Mouse (Mus musculus): ENCODE data around the gene Igsf9. TPM values are rescaled to one million over a fixed set of nuclear protein-coding genes. Genes with fewer than 3 reads are reported as not detected.

The Igsf9 gene
- polyA plus RNA-seq, 2 experiments: 29.6 to 62.0 TPM

- no peak for TF ChIP-seq POLR2A (IDR thresholded peaks at IDR 0.05; ENCODE audit: borderline replicate concordance, extremely low read depth, insufficient read depth, insufficient read length)
- ATAC-seq (ENCODE audit: low FRiP score, low read depth) (no peak), DNase-seq (ENCODE audit: low spot score) (peak; percentile 55)
- H3K36me3 ChIP-seq (ENCODE audit: control insufficient read depth, insufficient read depth, low read length): no peaks in the 10 kb centered on the region
- no peak overlapping the region for H3K9ac ChIP-seq (ENCODE audit: low read depth, low read length, severe bottlenecking)
- no peaks in the 10 kb centered on the region for H3K9me3 ChIP-seq (ENCODE audit: control insufficient read depth, low read length)
- H3K4me2 ChIP-seq (replicated peaks; ENCODE audit: low read depth, low read length, severe bottlenecking): no peak overlapping the region
- no peaks in the 10 kb centered on the region for H3K27me3 ChIP-seq (ENCODE audit: control insufficient read depth, insufficient read depth, low read length)
- no peak overlapping the region for H3K27ac ChIP-seq (replicated peaks; ENCODE audit: low read depth, low read length)
- WGBS: 48% methylated on average over 6 of the region's 6 CpGs
- no peaks in the 10 kb centered on the region for H3K4me1 ChIP-seq (ENCODE audit: control insufficient read depth, insufficient read depth, low read length)
- no peak overlapping the region for H3K4me3 ChIP-seq (replicated peaks; ENCODE audit: low read length)
Observed at GRCm38 (mm10) chr1:172436785-172437184, 44.8 kb upstream of the Igsf9 start.

- no peak for TF ChIP-seq POLR2A (IDR thresholded peaks at IDR 0.05; ENCODE audit: borderline replicate concordance, extremely low read depth, insufficient read depth, insufficient read length)
- H3K4me3 ChIP-seq (replicated peaks; ENCODE audit: low read length): no peak overlapping the region
- no peaks in the 10 kb centered on the region for H3K9me3 ChIP-seq (ENCODE audit: control insufficient read depth, low read length)
- no peak overlapping the region for H3K9ac ChIP-seq (ENCODE audit: low read depth, low read length, severe bottlenecking)
- no peaks in the 10 kb centered on the region for H3K27me3 ChIP-seq (ENCODE audit: control insufficient read depth, insufficient read depth, low read length)
- H3K4me2 ChIP-seq (replicated peaks; ENCODE audit: low read depth, low read length, severe bottlenecking): no peak overlapping the region
- ATAC-seq (ENCODE audit: low FRiP score, low read depth) (no peak), DNase-seq (ENCODE audit: low spot score) (no peak)
- WGBS: 85% methylated on average over 2 of the region's 2 CpGs
- no peaks in the 10 kb centered on the region for H3K36me3 ChIP-seq (ENCODE audit: control insufficient read depth, insufficient read depth, low read length)
- H3K27ac ChIP-seq (replicated peaks; ENCODE audit: low read depth, low read length): no peak overlapping the region
- H3K4me1 ChIP-seq (ENCODE audit: control insufficient read depth, insufficient read depth, low read length): no peaks in the 10 kb centered on the region
Observed at GRCm38 (mm10) chr1:172438621-172439020, 43.0 kb upstream of the Igsf9 start.

- ATAC-seq (ENCODE audit: low FRiP score, low read depth) (no peak), DNase-seq (ENCODE audit: low spot score) (no peak)
- H3K27ac ChIP-seq (replicated peaks; ENCODE audit: low read depth, low read length): no peak overlapping the region
- no peak for TF ChIP-seq POLR2A (IDR thresholded peaks at IDR 0.05; ENCODE audit: borderline replicate concordance, extremely low read depth, insufficient read depth, insufficient read length)
- H3K9ac ChIP-seq (ENCODE audit: low read depth, low read length, severe bottlenecking): no peak overlapping the region
- no peak overlapping the region for H3K4me3 ChIP-seq (replicated peaks; ENCODE audit: low read length)
- no peaks in the 10 kb centered on the region for H3K36me3 ChIP-seq (ENCODE audit: control insufficient read depth, insufficient read depth, low read length)
- no peaks in the 10 kb centered on the region for H3K9me3 ChIP-seq (ENCODE audit: control insufficient read depth, low read length)
- H3K27me3 ChIP-seq (ENCODE audit: control insufficient read depth, insufficient read depth, low read length): no peaks in the 10 kb centered on the region
- no peaks in the 10 kb centered on the region for H3K4me1 ChIP-seq (ENCODE audit: control insufficient read depth, insufficient read depth, low read length)
- 69% methylated on average over 3 of the region's 3 CpGs for WGBS
- H3K4me2 ChIP-seq (replicated peaks; ENCODE audit: low read depth, low read length, severe bottlenecking): no peak overlapping the region
Observed at GRCm38 (mm10) chr1:172440521-172440920, 41.1 kb upstream of the Igsf9 start.

- Histone ChIP-seq H3K4me2 (replicated peaks; ENCODE audit: low read depth, low read length, severe bottlenecking) (no peak overlapping the region), H3K4me1 (ENCODE audit: control insufficient read depth, insufficient read depth, low read length) (no peaks in the 10 kb centered on the region), H3K9me3 (ENCODE audit: control insufficient read depth, low read length) (no peaks in the 10 kb centered on the region), H3K9ac (ENCODE audit: low read depth, low read length, severe bottlenecking) (no peak overlapping the region), H3K4me3 (replicated peaks; ENCODE audit: low read length) (no peak overlapping the region), H3K36me3 (ENCODE audit: control insufficient read depth, insufficient read depth, low read length) (no peaks in the 10 kb centered on the region), H3K27me3 (ENCODE audit: control insufficient read depth, insufficient read depth, low read length) (no peaks in the 10 kb centered on the region), H3K27ac (replicated peaks; ENCODE audit: low read depth, low read length) (no peak overlapping the region)
- DNase-seq (ENCODE audit: low spot score) (no peak), ATAC-seq (ENCODE audit: low FRiP score, low read depth) (no peak)
- no peak for TF ChIP-seq POLR2A (IDR thresholded peaks at IDR 0.05; ENCODE audit: borderline replicate concordance, extremely low read depth, insufficient read depth, insufficient read length)
- 84% methylated on average over 9 of the region's 9 CpGs for WGBS
Observed at GRCm38 (mm10) chr1:172441935-172442445, 39.6 kb upstream of the Igsf9 start.

GRCm38 (mm10) chr1:172450226-172450625 is 31.4 kb upstream of the Igsf9 start:
- Histone ChIP-seq H3K27ac (replicated peaks; ENCODE audit: low read depth, low read length) (no peak overlapping the region), H3K27me3 (ENCODE audit: control insufficient read depth, insufficient read depth, low read length) (no peaks in the 10 kb centered on the region), H3K36me3 (ENCODE audit: control insufficient read depth, insufficient read depth, low read length) (no peaks in the 10 kb centered on the region), H3K4me2 (replicated peaks; ENCODE audit: low read depth, low read length, severe bottlenecking) (no peak overlapping the region), H3K9me3 (ENCODE audit: control insufficient read depth, low read length) (no peaks in the 10 kb centered on the region), H3K9ac (ENCODE audit: low read depth, low read length, severe bottlenecking) (no peak overlapping the region), H3K4me3 (replicated peaks; ENCODE audit: low read length) (no peak overlapping the region), H3K4me1 (ENCODE audit: control insufficient read depth, insufficient read depth, low read length) (no peaks in the 10 kb centered on the region; the same call in 1 of the 2 replicates)
- ATAC-seq (ENCODE audit: low FRiP score, low read depth): no peak
- no peak for TF ChIP-seq POLR2A (IDR thresholded peaks at IDR 0.05; ENCODE audit: borderline replicate concordance, extremely low read depth, insufficient read depth, insufficient read length)
- 56% methylated on average over 2 of the region's 2 CpGs for WGBS
- no peak for DNase-seq (ENCODE audit: low spot score)
